Mouse (Mus musculus) adrenal gland, adult 8-10 months (tissue): ENCODE data around the gene Gm20509. TPM values are rescaled to one million over a fixed set of nuclear protein-coding genes. Genes with fewer than 3 reads are reported as not detected.

Source experiments
- total RNA-seq, 4 experiments: library from RNA; stranded (reverse); gene quantifications; 2 replicates each; pipeline ENCODE4 v1.2.4; 2022

The Gm20509 gene
- total RNA-seq, 4 experiments from 2014 or later = 0.26 to 0.42 (median 0.35) TPM; not detected in 1

Other genes with a start within 250 kb of the Gm20509 start
- 1 to 10 TPM; 4.8 to 8.4 (median 6.1) TPM for gene Pygo1, start 176.8 kb upstream of the Gm20509 start, total RNA-seq
- gene Dyx1c1, start 143.7 kb upstream of the Gm20509 start, total RNA-seq = 1 to 10 TPM; 1.4 to 3.4 (median 2.0) TPM
- not detected for gene Gm44503, start 143.6 kb upstream of the Gm20509 start, total RNA-seq
- gene Ccpg1os, start 117.1 kb upstream of the Gm20509 start, total RNA-seq = 10 to 100 TPM; 16.0 to 21.4 (median 19.9) TPM
- gene Ccpg1, start 117.0 kb upstream of the Gm20509 start, total RNA-seq = 100 to 1,000 TPM; 156 to 205 (median 185) TPM
- gene Pigb, start 62.1 kb upstream of the Gm20509 start, total RNA-seq = 10 to 100 TPM; 15.5 to 26.6 (median 17.7) TPM
- gene Rab27a, start 57.6 kb upstream of the Gm20509 start, total RNA-seq = 10 to 100 TPM; 36.8 to 57.3 (median 48.1) TPM
- 1 to 10 TPM in 2 of 4 experiments, under 1 TPM in 2; 0.51 to 2.6 (median 1.0) TPM for gene Khdc3, start 634 bp upstream of the Gm20509 start, total RNA-seq
- 10 to 100 TPM; 55.1 to 76.7 (median 67.0) TPM for gene Rsl24d1, start 11.0 kb downstream of the Gm20509 start, total RNA-seq